Mouse (Mus musculus): Measurements from ENCODE around the gene Mc1r.
"Not testable (repeated sequence)": the region's sequence is repeated elsewhere in the genome, so short reads cannot be mapped to it uniquely, and the experiment has no call there.

The Mc1r gene

GRCm38 (mm10) chr8:123411781-123412327 lies 4.9 kb downstream of the Mc1r start:
- DNase-seq: no peak

DNA sequence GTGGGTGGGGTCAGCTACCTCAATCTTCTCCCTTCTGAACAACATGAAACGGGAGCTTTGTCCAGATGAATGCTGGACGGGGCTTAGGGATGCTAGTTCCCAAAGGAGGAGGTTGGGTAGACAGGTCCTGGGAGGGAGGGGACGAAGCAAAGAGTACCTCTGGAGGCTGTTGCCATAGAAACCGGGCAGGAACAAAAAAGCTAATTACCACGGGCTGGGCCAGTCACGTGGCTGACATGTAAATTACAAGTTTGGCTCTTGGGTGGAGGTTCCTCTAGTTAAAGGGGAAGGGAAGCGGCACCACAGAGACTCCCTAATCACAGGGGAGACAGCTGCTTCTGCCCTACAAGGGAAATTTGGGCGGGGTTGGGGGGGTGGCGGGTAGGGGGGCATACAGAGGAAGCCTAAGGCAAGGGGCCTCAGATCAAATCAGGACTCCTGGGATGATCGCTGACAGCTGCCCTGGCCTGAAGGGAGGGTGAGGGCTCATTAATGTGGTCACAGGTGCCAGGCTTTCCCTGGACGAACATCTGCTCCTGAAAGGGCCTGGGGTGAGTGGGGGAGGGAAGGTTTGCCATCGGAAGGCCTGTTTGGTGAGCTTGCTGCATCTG lies 5.8 kb downstream of the Mc1r start:
- DNase-seq: peak; percentile 57 to 60

- DNase-seq: no peak
These were observed 7.3 kb downstream of the Mc1r start for GRCm38 (mm10) chr8:123414255-123414654.

DNA sequence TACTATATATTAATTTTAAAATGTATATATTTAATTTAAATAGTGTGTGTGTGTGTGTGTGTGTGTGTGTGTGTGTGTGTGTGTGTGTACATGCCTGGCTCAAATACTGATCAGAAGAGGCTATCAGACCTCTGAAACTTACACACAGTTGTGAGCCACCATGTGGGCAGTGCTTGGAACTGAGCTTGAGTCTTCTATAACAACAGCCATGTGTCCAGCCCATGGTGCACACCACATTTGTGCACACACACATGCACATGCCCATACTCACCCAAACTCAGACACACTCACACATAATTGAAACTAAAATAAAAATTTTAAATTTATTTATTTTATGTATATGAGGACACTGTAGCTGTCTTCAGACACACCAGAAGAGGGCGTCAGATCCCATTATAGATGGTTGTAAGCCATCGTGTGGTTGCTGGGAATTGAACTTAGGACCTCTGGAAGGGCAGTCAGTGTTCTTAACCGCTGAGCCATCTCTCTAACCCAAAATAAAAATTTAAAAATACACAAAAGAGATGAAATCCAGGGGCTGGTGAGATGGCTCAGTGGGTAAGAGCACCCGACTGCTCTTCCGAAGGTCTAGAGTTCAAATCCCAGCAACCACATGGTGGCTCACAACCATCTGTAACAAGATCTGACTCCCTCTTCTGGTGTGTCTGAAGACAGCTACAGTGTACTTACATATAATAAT lies 8.2 kb downstream of the Mc1r start:
- not testable (repeated sequence) for DNase-seq

GRCm38 (mm10) chr8:123415967-123416943 lies 9.3 kb downstream of the Mc1r start:
- DNase-seq: no peak

GRCm38 (mm10) chr8:123416944-123417555 lies 10.1 kb downstream of the Mc1r start:
- no peak for DNase-seq

- DNase-seq: no peak
These were observed 12.8 kb downstream of the Mc1r start for GRCm38 (mm10) chr8:123419711-123420110.

GRCm38 (mm10) chr8:123420525-123421281 lies 13.8 kb downstream of the Mc1r start:
- no peak for DNase-seq

- DNase-seq: no peak
These were observed 14.4 kb downstream of the Mc1r start for GRCm38 (mm10) chr8:123421325-123421724.

GRCm38 (mm10) chr8:123422056-123422780 lies 15.3 kb downstream of the Mc1r start:
- peak; percentile 77 to 86 for DNase-seq

GRCm38 (mm10) chr8:123422781-123423159 lies 15.9 kb downstream of the Mc1r start:
- DNase-seq: no peak

- no peak for DNase-seq
These were observed 16.5 kb downstream of the Mc1r start, which contains the start of gene Def8 for GRCm38 (mm10) chr8:123423441-123423840. Gene Def8 (plus strand): TSS chr8:123423527.

- no peak for DNase-seq
These were observed 19.9 kb downstream of the Mc1r start for GRCm38 (mm10) chr8:123426511-123427509.

- DNase-seq: no peak
These were observed 20.9 kb downstream of the Mc1r start for GRCm38 (mm10) chr8:123427639-123428275.

DNA sequence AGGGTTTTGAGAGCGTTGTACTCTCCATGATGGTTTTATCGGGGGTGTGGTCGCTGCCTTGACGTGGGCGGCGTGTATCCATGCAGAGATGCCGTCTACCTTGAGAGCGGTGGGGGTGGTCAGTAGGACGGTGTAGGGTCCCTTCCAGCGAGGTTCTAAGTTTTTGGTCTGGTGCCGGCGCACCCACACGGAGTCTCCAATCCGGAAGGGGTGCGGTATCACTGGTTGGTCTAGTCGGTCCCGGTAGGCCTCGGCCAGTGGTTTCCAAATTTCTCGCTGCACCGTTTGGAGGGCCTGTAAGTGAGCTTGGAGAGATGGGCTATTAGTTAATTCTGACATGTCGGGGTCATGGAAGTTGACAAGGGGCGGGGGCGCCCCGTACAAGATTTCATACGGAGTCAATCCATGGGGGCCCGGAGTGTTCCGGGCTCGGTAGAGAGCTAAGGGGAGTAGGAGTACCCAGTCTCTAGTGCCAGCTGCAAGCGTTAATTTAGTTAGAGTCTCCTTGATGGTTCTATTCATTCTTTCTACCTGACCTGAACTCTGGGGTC lies 21.5 kb downstream of the Mc1r start:
- DNase-seq: no peak

- DNase-seq: no peak
These were observed 22.2 kb downstream of the Mc1r start for GRCm38 (mm10) chr8:123428939-123429721.

GRCm38 (mm10) chr8:123429722-123430013 lies 22.8 kb downstream of the Mc1r start:
- not testable (repeated sequence) for DNase-seq

DNA sequence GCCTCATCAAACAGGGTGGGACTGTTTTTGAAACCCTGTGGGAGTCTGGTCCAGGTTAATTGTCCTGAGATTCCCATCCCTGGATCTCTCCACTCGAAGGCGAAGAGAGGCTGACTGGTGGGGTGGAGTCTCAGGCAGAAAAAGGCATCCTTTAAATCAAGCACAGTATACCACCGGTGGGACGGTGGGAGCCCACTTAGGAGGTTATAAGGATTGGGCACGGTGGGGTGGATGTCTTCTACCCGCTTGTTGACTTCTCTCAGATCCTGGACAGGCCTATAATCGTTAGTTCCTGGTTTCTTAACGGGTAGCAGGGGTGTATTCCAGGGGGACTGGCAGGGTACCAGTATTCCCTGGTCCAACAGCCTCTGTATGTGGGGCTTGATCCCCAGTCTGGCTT lies 24.0 kb downstream of the Mc1r start:
- DNase-seq: not testable (repeated sequence)

Data from cerebellum, postnatal 25 days (tissue).